Mouse (Mus musculus) left cerebral cortex, postnatal 25 days (tissue): ENCODE data around the gene 4930579G24Rik. TPM values are rescaled to one million over a fixed set of nuclear protein-coding genes. Genes with fewer than 3 reads are reported as not detected.

Source experiments
- DNase-seq, 2 experiments: peaks; one replicate each; pipeline ENCODE4 v3.0.0; 2022; ENCODE audit warnings: low spot score in 2 of 2, mixed read lengths in 1 of 2
- intact Hi-C: fragments of 180-260 bp; cut with DNase I; formaldehyde crosslinking; loops from one replicate; pipeline ENCODE4 v1.15.1; 2025
- total RNA-seq, 2 experiments: library from RNA; stranded (reverse); gene quantifications; 2 replicates each; pipeline ENCODE4 v1.2.3; 2021

Gene 4930579G24Rik
- total RNA-seq, result 1 to 10 TPM; 1.4 TPM

- DNase-seq, result peak; percentile 96 to 100
- intact Hi-C loops, result no loop called here
Measured at GRCm38 (mm10) chr3:79628561-79629415, at the start of gene 4930579G24Rik. 4930579G24Rik (plus strand) TSS chr3:79629079.

GRCm38 (mm10) chr3:79579891-79580575 is 48.8 kb upstream of the 4930579G24Rik start:
- DNase-seq, result no peak
- intact Hi-C loops, result no loop called here

- peak; percentile 94 to 96 for DNase-seq
- intact Hi-C loops, result loop anchor here (2.0 to 5.0 kb wide), 3 partner anchors 75 to 628 kb away; no protein-coding TSS in a partner anchor
Measured at GRCm38 (mm10) chr3:79586804-79587203, 42.1 kb upstream of the 4930579G24Rik start.

GRCm38 (mm10) chr3:79589671-79590070 is 39.2 kb upstream of the 4930579G24Rik start:
- intact Hi-C loops, result loop anchor here (5.0 kb wide), 1 partner anchor 77 kb away; no protein-coding TSS in a partner anchor
- no peak for DNase-seq

GRCm38 (mm10) chr3:79590863-79591792 is 37.8 kb upstream of the 4930579G24Rik start, which contains the start of gene Ppid:
Ppid (plus strand) TSS chr3:79591342.
- DNase-seq, result peak; percentile 79 to 82
- intact Hi-C loops, result no loop called here

- DNase-seq, result no peak
- intact Hi-C loops, result no loop called here
Measured at GRCm38 (mm10) chr3:79591793-79592471, 36.9 kb upstream of the 4930579G24Rik start.

GRCm38 (mm10) chr3:79595468-79595867 is 33.4 kb upstream of the 4930579G24Rik start:
- intact Hi-C loops, result no loop called here
- peak in 1 of 2 experiments; percentile 9 for DNase-seq

- DNase-seq, result no peak
- intact Hi-C loops, result no loop called here
Measured at GRCm38 (mm10) chr3:79609886-79610285, 19.0 kb upstream of the 4930579G24Rik start.

- intact Hi-C loops, result no loop called here
- DNase-seq, result no peak
Measured at GRCm38 (mm10) chr3:79627484-79628181, 1.2 kb upstream of the 4930579G24Rik start.

GRCm38 (mm10) chr3:79628182-79628560 is 708 bp upstream of the 4930579G24Rik start:
- DNase-seq, result no peak
- intact Hi-C loops, result no loop called here

- intact Hi-C loops, result no loop called here
- DNase-seq, result peak; percentile 44 to 61
Measured at GRCm38 (mm10) chr3:79629416-79629730, 494 bp downstream of the 4930579G24Rik start, which contains the start of gene Etfdh. Etfdh (minus strand) TSS chr3:79629500.

GRCm38 (mm10) chr3:79652129-79652528 is 23.2 kb downstream of the 4930579G24Rik start:
- intact Hi-C loops, result no loop called here
- DNase-seq, result no peak

GRCm38 (mm10) chr3:79656682-79657081 is 27.8 kb downstream of the 4930579G24Rik start:
- intact Hi-C loops, result no loop called here
- DNase-seq, result no peak

- peak; percentile 67 to 75 for DNase-seq
- intact Hi-C loops, result loop anchor here (2.0 kb wide), 1 partner anchor 144 kb away; no protein-coding TSS in a partner anchor
Measured at GRCm38 (mm10) chr3:79664787-79665408, 36.0 kb downstream of the 4930579G24Rik start.

- intact Hi-C loops, result loop anchor here (10.0 kb wide), 1 partner anchor 74 kb away; no protein-coding TSS in a partner anchor
- no peak for DNase-seq
Measured at GRCm38 (mm10) chr3:79670556-79670955, 41.7 kb downstream of the 4930579G24Rik start.

GRCm38 (mm10) chr3:79672188-79672587 is 43.3 kb downstream of the 4930579G24Rik start:
- intact Hi-C loops, result loop anchor here (10.0 kb wide), 1 partner anchor 73 kb away; no protein-coding TSS in a partner anchor
- DNase-seq, result no peak

GRCm38 (mm10) chr3:79673082-79673481 is 44.2 kb downstream of the 4930579G24Rik start:
- intact Hi-C loops, result loop anchor here (1.0 to 10.0 kb wide), 2 partner anchors 72 to 136 kb away; no protein-coding TSS in a partner anchor
- peak; percentile 76 to 77 for DNase-seq

- intact Hi-C loops, result loop anchor here (10.0 kb wide), 1 partner anchor 70 kb away; no protein-coding TSS in a partner anchor
- DNase-seq, result no peak
Measured at GRCm38 (mm10) chr3:79674641-79675040, 45.8 kb downstream of the 4930579G24Rik start.
